Mouse (Mus musculus) leukemia stem cell, adult 10-12 weeks (primary cell): ENCODE measurements around the gene Tbck. TPM values are rescaled to one million over a fixed set of nuclear protein-coding genes. Genes with fewer than 3 reads are reported as not detected.

ENCODE experiments used
- polyA plus RNA-seq: library from polyadenylated mRNA; stranded (reverse); fragments of >175 nt; gene quantifications from 2 replicates; pipeline ENCODE4 v1.2.3, GENCODE M21; 2012; ENCODE audit warnings: low replicate concordance

Tbck gene
- polyA plus RNA-seq = 2.6 and 3.3 TPM in 2 replicates

GRCm38 (mm10) chr3:132683447-132684230 is at the start of gene Tbck:
TSS of gene Tbck (plus strand) at chr3:132684144.

GRCm38 (mm10) chr3:132684231-132684928 is 436 bp downstream of the Tbck start, which contains the start of gene Aimp1:
TSS of gene Aimp1 (minus strand) at chr3:132684370.

Other genes with a start within 250 kb of the Tbck start
- gene Gimd1, start 54.3 kb upstream of the Tbck start, polyA plus RNA-seq = not detected in 2 replicates
- 1.2 and 4.5 TPM in 2 replicates for gene Aimp1, start 226 bp downstream of the Tbck start, polyA plus RNA-seq